Mouse (Mus musculus): ENCODE data around the gene Fam162b.

Gene Fam162b

GRCm38 (mm10) chr10:51590139-51590574 is at the start of gene Fam162b:
Gene Fam162b, minus strand, starts transcription at chr10:51590517.
- DNase-seq (ENCODE audit: low read depth) = no peak

DNA sequence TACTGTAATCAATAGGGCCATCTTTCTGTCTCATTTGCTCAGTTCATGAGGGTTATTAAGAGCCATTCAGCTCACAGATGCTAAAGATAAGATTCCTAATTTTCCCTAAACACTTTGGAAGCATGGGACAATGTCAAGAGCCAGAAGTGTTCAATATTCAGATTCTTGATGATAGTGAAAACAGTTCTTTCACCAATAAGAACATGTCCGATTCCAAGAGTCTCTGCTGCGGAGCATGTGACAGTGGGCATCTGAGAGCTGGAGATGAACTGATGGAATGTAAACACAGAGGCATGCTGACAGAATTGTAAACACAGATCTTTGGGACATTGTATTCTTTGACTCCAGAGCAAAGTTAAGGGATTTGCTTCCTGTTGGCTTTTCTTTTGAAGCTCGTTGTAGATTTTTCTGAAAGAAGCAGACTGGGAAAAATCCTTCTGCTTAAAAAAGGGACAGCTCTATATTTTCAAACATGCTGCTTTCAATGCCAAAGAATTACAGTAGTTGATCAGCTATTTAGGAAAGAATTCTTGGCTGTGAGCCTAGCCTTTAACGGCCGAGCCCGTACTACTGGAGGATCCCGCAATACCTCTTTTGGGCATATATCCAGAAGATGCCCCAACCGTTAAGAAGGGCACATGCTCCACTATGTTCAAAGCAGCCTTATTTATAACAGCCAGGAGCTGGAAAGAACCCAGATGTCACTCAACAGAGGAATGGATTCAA is 41.3 kb upstream of the Fam162b start, which contains the start of gene Gprc6a:
TSS of gene Gprc6a (minus strand) at position 51 of the 726 bp plus-strand sequence.
- no peak for DNase-seq (ENCODE audit: low read depth)

- no peak for DNase-seq (ENCODE audit: low read depth)
Measured at GRCm38 (mm10) chr10:51621193-51621592, 30.9 kb upstream of the Fam162b start.

- DNase-seq (ENCODE audit: low read depth) = no peak
Measured at GRCm38 (mm10) chr10:51620126-51620525, 29.8 kb upstream of the Fam162b start.

GRCm38 (mm10) chr10:51618538-51618937 is 28.2 kb upstream of the Fam162b start:
- no peak for DNase-seq (ENCODE audit: low read depth)

GRCm38 (mm10) chr10:51614826-51615590 is 24.7 kb upstream of the Fam162b start:
- DNase-seq (ENCODE audit: low read depth) = no peak

GRCm38 (mm10) chr10:51613421-51613820 is 23.1 kb upstream of the Fam162b start:
- DNase-seq (ENCODE audit: low read depth) = no peak

GRCm38 (mm10) chr10:51611969-51612682 is 21.8 kb upstream of the Fam162b start:
- no peak for DNase-seq (ENCODE audit: low read depth)

DNA sequence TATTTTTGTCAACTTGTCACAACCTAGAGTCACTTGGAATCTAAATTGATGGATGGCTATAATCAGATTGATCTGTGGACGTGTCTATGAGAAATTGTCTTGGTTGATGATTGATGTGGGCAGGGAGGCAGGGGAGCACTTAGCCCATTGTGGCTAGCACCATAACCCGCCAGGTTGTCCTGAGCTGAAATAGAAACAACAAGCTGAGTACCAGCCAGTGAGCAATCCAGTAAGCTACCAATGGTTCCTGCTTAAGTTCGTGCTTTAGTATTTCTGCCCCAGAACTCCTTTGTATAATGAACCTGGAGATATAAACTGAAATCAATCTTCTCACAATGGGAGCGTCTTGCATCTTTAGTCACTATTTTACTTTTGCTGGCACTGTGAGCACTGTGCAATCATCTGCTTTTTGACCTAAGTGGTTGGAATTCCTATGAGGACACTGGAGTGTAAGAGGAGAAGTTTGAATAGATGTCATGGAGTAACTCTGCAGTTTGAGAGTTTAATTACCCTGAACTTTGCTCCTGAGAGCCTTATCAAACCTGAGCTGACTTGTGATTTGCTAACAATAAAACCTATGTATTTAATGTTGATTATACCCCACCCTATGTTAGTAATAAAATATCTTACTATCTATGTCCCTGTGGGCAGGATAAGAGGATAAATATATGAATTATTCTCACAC is 19.6 kb upstream of the Fam162b start:
- no peak for DNase-seq (ENCODE audit: low read depth)

DNA sequence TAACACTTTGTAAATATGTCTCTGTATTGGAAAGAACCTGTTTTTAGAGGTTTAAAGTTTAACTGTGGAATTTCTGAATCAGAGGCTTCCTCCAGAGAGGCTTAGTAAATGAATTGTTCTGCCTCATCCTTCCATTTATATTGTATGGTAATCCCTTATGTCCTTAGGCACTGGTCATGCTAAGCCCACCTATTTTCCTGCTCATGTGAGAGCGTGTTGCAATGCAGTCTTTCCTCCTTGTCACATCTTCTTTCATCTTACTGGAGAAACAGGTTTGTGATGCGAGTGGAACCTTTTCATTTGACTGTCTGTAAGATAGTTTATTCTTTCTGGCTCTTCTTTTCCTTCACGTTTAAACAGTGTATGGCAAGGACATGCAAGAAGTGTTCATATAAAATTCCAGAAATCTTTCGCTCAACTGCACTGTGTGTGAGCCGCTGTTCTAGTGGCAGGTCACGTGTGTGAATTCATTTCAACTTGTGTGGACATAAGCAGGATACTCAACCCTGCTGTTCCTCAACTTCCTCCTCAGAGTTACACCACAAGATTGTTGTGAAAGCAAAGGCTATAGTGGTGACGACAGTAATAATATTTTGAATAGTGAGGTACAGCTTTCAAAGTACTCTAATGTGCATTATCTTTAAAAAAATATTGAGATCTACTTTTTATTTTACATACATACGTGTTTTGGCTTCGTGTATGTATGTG is 6.8 kb upstream of the Fam162b start:
- no peak for DNase-seq (ENCODE audit: low read depth)

DNA sequence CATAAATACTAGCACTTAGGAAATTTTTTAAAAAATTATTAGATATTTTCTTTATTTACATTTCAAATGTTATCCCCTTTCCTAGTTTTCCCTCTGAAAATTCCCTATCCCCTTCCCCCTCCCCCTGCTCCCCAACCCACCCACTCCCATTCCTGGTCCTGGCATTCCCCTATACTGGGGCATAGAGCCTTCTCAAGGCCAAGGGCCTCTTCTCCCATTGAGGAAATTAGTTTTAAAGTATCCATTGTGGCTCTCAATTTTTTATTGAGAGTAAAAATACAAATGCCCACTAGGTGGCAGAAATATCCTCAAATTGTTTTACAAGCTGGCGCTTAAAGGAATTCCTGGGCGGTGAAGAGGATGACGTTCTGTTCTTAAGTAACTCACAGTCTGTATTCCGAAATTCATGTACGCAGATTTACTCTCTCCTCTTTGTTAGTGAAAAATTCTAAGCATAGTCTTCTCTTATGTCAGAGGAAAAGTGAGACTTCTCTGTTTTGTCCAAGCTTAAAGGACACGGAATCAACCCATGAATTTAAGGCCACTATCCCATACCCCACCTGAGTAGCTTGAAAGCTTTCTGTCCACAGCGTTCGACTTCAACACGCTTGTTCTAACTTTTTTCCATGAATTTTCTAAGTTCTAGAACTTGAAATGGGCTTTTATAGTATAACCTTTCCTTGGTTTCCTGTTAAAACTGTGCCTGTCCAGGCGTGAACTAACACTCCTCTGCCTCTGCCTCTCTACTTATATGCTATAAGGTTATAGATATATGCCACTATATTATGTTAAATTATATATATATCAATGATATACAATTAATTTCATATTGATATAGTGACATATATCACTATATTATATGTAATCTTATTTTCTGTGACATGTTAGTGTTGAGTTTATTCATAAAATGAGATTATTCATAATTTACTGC is 4.9 kb upstream of the Fam162b start:
- peak; percentile 23 for DNase-seq (ENCODE audit: low read depth)

- no peak for DNase-seq (ENCODE audit: low read depth)
Measured at GRCm38 (mm10) chr10:51591574-51591973, 1.3 kb upstream of the Fam162b start.

- DNase-seq (ENCODE audit: low read depth) = no peak
Measured at GRCm38 (mm10) chr10:51584919-51585318, 5.4 kb downstream of the Fam162b start.

DNA sequence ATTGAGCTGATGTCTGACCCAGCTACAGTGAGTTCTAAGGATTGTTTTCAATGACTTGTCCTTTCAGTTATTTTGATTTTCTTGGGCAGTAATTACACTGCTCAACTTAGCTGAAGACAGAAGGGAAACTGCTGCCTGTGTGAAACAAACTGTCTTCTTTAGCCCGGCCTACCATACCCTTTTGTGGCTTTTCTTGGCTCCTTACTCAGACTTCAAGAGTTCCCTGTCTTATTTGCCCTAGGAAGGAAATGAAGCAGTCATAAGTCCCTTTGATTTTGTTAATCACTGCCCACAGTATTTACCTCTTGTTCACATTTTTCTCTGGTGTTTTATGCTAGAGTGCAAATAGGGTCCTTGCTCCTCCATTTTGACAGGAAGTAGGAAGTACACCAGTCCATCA is 5.9 kb downstream of the Fam162b start:
- DNase-seq (ENCODE audit: low read depth) = no peak

DNA sequence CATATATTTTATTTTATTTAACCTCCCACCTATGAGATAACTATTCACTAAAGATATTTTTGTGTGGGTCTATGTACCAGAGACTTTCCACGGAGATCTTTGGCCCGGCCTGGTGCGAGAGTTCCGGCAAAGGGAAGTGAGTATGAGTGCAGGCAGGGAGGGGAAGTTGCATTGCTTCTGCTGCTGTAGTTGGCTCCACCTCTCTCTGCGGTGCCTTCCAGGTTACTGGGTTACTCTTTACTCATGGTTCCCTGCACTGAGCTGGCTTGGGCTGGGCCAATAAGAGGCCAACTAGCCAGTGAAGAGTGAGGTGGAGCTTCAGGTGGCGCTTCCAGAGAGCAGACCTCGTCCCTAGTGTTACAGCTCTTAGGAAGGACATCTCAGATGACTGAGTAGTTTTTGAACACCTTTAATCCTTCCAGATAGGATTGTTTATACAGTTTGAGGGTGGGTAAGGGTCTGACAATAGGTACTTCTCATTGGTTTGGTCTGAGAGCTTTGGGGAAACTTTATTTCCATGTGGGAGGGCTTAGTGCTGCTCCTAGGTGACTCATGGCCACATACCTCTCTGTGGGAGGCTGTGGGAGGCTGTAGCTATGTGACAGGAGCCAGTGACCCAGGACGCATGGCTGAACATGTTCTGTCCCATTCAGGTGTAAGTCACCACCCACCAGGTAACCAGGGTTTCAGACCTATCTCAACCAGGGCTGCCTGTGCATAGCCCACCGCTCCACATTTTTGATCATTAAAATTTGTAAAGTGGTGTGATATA is 18.9 kb downstream of the Fam162b start:
- DNase-seq (ENCODE audit: low read depth) = no peak

- DNase-seq (ENCODE audit: low read depth) = no peak
Measured at GRCm38 (mm10) chr10:51556005-51556404, 34.3 kb downstream of the Fam162b start.

DNA sequence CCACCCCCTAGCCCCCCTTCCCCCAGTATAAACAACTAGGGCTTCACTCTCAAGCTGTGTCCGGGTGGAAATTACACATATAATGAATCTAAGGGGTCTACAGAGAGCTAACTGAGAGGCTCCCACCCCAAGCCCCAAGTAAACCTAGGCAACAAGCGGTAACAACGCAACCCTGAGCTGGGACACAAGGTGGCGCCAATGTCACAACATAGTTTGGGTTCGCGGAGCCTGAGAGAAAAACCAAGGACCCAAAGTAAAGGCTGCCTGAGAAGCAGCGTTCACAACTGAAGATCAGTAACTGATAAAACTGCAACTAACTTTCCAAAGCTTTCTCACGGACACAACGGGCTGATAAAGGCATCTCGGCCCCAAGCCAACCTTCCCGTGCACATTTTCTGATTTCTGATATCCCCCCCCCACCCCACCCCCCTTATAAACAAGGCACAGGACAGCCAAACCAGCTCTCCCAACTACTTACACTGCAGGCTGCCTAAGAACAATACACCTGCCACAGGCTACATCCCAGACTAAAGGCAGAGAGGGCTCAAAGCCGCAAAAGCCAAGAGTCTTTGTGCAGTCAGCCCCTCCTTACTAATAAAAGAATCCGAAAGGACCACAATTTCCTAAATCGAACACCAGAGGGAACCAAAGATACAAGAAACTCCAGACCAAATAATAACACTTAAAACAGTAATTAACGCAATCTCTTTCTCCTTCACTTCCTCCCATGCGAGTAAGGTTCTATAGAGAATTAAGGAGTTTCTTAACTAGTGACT is 36.8 kb downstream of the Fam162b start:
- DNase-seq (ENCODE audit: low read depth) = peak; percentile 39

All from fibroblast of lung, adult 2 months (primary cell).